Mouse (Mus musculus): ENCODE data around the gene Adamtsl1.

Gene Adamtsl1

DNA sequence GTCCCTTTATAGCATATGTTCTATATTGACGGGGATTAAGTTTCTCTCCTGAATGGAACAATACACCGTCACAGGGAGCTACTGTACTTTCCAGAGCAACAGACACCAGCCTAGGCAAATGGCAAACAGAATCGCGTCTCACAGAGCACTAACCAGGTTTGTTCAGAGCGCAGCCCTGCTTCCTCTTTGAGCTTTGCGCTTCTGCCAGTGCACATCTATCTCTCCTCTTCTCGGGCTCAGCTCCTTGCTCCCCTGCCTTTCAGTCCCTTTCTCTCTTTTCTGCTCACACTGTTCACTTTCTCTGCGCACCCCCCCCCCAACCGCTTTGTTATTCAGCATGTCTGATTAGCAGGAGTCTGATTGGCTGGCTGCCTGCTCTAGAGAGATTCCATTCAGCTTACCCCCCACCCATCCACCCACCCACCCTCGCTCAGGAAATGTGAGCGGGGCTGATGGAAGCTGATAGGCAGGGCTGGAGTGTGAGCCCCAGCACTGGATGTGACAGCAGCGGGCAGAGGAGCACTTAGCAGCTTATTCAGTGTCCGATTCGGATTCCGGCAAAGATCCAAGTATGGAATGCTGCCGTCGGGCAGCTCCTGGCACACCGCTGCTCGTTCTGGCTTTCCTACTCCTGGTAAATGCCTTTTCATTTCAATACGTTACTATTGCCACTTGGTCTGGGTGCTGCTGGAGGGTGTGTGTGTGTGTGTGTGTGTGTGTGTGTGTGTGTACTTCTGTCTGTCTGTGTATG is 539.7 kb downstream of the Adamtsl1 start:
- DNase-seq (ENCODE audit: low spot score): peak; percentile 23

DNA sequence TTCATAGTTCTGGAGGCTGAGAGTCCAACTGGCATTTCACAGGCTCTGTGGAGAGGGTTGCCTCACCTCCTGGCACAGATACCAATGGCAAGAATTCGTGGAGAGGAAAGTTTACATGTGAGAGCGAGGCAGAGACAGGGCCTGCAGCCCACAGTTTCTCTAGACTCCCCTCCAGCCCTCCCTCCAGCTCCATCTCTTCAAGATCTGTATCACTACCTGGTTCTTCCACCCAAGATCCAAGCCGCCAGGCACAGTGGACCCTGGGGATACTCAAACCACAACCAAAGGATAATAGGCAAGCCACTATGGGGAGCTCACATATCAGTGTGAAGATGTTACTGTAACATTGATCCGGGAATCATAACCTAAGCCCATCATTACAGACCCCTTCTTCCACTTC is 546.6 kb downstream of the Adamtsl1 start:
- no peak for DNase-seq (ENCODE audit: low spot score)

GRCm38 (mm10) chr4:86068376-86068775 is 554.4 kb downstream of the Adamtsl1 start:
- no peak for DNase-seq (ENCODE audit: low spot score)

DNA sequence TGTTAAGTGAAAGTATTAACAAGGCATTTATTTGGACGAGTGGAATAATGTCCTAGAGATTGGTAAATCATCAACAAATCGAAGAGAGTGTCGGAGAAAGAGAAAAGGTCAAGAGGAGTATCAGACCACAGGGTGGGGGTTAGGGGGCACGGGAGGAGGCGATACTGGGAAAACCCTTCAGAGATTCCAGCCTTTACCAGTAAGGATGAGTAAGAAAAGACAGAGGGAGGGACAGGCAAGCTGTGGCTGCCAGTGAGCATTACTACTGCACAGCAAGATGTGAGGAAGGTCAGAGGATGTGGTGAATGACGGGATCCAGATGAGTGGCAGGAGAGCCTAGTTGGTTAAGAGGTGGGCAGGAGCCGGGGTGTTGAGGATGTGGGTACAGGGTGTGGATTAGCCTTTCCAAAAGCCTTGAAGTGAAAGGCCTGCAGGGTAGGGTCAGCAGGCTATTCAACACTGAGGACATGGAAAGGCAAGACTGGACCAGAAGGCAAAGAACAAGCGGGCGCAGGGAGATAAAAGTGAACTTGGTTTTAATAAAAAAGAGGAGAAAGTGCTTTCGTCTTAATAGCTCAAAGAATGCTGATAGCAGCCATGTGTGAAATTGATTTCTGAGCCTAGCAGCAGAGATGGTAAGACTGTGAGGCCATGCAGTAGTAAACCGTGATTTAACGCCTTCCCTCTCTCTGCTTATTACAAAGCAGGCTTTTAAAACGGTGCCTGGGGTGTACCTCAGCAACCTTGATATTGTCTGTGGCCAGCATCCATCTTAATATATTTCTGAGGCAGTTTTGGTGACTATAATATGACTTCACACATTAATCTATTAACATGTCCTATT is 555.1 kb downstream of the Adamtsl1 start:
- no peak for DNase-seq (ENCODE audit: low spot score)

- no peak for DNase-seq (ENCODE audit: low spot score)
Measured at GRCm38 (mm10) chr4:86074871-86075270, 560.9 kb downstream of the Adamtsl1 start.

DNA sequence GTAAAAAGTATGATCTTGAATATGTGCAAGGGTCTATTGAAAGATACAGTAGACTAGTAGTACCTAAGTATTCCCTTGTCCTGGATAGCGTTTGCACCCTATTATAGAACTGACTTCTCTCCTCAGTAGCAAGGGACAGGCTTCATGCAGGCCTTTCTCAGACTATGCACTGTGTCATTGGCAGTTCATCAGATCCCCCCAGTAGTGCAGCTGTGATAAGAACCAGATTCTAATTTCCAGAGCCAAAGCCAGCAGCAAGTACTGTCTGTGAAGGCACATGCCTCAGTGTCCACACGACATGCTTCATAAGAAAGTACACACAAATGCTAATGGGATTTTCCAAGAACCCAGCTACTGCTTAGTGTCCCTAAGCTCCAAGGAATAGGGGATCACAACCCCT is 563.4 kb downstream of the Adamtsl1 start:
- DNase-seq (ENCODE audit: low spot score): no peak

DNA sequence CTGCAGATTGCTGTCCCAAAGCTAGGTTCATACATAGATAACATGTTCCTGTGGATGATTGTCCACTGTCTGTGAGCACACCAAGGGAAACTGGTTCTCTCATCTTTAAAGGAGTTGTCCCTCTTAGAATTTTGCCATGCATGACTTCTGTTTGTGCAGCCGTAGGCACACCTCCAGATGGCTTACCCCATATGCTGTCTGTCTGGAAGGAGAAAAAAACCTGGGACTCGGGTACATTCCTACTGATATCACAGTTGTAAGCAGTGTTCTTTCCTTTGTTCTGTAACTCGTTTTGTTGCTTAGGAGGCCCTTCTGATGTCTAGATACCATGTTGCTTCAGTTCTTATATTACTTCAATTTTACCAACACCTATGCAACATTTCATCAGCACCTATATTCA is 563.9 kb downstream of the Adamtsl1 start:
- DNase-seq (ENCODE audit: low spot score): no peak

DNA sequence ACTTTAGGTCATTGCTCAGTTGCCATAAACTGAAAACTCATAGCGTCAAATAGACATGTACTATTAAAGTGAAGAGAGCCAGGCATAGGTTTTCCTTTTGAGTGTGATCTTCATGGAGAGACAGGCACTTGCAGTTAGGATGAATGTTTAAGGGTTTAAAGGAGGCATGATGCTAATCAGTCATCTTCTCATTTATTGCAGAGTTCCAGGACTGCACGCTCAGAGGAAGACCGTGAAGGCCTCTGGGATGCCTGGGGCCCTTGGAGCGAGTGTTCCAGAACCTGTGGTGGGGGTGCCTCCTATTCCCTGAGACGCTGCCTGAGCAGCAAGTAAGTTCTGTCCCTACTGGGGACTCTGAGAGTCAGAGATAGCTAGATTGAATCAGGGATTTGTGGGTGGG is 573.5 kb downstream of the Adamtsl1 start:
- DNase-seq (ENCODE audit: low spot score): no peak

GRCm38 (mm10) chr4:86103207-86103606 is 589.2 kb downstream of the Adamtsl1 start:
- DNase-seq (ENCODE audit: low spot score): no peak

DNA sequence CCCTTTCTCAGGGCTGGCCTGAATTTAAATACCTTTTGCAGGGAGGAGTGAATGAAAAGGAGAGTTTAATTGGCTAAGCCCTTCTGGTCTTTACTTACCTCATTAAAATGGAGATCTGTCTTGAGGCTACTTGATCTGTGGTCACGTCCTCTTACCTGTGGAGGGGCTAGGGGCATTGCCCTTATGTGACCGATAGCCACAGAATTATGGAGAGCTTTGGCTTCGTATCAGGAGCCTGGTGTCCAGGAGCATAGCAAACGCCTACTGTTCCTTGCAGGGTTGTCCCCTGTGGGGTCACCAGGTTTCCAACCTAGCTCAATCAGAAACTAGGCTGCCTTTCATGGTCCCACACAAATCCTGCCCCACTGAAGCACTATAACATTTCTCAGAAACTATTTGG is 594.4 kb downstream of the Adamtsl1 start:
- no peak for DNase-seq (ENCODE audit: low spot score)

DNA sequence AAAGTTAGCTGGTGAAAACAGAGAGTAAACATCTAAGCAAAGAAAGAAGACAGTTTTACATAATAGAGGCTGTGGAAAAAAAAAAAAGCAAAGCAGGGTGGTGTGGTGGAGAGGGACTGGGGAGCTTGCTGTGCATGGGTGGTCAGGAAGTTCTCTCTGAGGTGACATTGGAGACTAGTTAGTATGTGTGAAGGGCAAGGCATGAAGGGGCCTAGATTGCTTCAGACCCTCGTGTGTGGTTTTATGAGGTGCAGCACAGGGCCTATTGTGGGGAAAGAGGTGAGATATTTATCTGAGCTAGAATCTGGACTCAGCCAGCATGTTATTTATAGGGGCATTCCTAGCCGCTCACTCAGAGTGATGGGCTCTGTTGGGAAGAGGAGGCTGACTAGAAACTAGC is 605.1 kb downstream of the Adamtsl1 start:
- DNase-seq (ENCODE audit: low spot score): no peak

GRCm38 (mm10) chr4:86122431-86122830 is 608.5 kb downstream of the Adamtsl1 start:
- DNase-seq (ENCODE audit: low spot score): no peak

DNA sequence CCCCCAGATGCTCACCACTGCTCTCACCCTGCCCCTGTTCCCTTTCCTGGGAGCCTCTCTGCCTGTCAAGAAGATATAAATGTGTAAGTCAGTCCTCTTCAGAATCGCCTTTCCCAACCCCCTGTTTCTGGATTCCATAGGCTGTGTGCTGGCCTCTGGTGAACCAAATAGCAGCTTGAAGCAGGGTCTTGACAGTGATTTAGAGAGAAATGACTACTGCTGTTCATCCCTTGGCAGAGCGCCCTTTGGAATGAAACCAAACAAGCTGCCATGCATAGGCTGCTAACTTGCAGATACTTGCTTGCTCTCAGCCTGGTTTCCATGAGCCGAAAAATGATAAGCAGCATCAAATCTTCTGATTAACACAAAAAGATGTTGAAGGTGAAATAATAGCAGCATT is 610.4 kb downstream of the Adamtsl1 start:
- DNase-seq (ENCODE audit: low spot score): peak; percentile 17

- DNase-seq (ENCODE audit: low spot score): no peak
Measured at GRCm38 (mm10) chr4:86126636-86127035, 612.7 kb downstream of the Adamtsl1 start.

- no peak for DNase-seq (ENCODE audit: low spot score)
Measured at GRCm38 (mm10) chr4:86158551-86158950, 644.6 kb downstream of the Adamtsl1 start.

DNA sequence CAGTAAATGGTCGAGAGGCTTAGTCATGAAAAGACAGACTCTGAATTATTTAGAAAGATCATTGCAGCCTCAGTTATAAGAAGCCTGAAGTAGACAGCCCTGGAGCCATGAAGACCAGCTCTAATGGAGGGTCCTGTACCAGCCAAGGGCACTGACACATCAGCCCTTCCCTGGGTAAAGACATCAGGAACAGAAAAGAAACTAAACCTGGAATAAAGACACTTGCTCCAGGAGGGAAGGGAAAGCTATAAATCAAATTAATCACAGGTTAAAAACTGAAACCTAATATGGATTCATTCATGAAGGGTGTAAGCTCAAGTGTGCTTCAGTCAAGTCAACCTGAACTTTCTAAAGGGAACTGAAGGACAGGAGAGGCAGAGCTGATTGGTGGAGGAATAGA is 645.4 kb downstream of the Adamtsl1 start:
- DNase-seq (ENCODE audit: low spot score): no peak

DNA sequence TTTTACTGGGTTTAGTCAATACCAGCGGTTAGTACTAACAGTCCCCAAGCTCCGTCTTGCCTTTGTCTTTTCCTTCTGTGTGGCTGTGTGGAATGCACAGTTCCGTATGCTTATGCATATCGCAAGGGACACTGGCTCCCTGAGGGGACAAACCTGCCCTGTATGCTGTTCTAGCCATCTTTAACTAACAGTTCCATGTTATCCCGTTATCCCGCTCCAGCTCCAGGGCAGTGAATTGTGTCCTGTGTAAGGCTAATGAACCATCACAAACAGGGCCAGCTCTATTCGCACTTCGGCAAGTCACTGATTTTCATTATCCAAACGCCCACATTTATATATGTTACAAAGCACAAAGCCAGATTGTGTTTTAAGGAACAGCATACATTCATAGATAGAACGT is 656.8 kb downstream of the Adamtsl1 start:
- no peak for DNase-seq (ENCODE audit: low spot score)

GRCm38 (mm10) chr4:86171461-86171860 is 657.5 kb downstream of the Adamtsl1 start:
- DNase-seq (ENCODE audit: low spot score): no peak

- no peak for DNase-seq (ENCODE audit: low spot score)
Measured at GRCm38 (mm10) chr4:86177471-86177870, 663.5 kb downstream of the Adamtsl1 start.

DNA sequence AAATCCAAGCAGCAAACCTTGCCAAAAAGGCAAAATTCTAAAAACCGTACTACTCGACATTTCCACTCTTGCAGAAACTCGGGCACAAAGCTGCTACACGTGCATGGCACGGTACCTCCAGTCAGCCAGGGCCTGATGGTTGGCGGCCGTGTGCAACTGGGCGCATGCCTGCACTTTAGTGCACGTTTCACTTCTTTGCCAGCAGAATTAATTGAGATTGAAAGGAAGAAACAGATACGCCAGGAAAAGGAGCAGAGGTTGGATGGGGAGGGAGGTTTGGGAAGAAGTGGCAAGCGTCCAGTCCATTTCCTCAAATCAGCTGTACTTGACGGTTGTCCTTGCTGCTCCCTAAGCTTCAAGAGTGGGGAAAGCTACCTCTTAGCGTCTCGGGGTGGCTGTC is 664.1 kb downstream of the Adamtsl1 start:
- no peak for DNase-seq (ENCODE audit: low spot score)

GRCm38 (mm10) chr4:86183701-86184173 is 669.8 kb downstream of the Adamtsl1 start:
- DNase-seq (ENCODE audit: low spot score): no peak

GRCm38 (mm10) chr4:86189853-86190252 is 675.9 kb downstream of the Adamtsl1 start:
- peak; percentile 51 for DNase-seq (ENCODE audit: low spot score)

DNA sequence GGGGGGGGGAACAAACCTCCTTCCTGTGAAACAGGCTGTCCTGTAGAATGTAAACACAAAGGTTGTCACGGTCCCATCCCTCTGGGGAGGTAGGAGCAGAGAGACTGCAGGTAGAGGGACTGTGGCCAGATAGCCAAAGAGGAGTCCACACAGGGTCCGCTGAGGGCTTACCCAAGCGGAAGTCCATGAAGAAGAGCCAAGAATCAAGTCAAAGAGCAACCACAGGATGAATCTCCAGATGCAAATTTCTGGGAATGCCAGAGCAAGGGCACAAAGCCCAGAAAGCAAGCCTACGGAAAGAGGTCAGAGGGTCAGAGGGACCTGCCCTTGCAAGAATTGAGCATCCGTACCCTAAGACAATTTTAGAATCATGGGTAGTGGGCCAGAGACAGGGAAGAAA is 677.2 kb downstream of the Adamtsl1 start:
- DNase-seq (ENCODE audit: low spot score): no peak
